Mouse (Mus musculus): ENCODE data around the gene Lmf1. TPM values are rescaled to one million over a fixed set of nuclear protein-coding genes. Genes with fewer than 3 reads are reported as not detected.

Lmf1 gene
- total and polyA plus RNA-seq, 2 experiments from 2014 or later: 17.8 to 28.1 TPM

DNA sequence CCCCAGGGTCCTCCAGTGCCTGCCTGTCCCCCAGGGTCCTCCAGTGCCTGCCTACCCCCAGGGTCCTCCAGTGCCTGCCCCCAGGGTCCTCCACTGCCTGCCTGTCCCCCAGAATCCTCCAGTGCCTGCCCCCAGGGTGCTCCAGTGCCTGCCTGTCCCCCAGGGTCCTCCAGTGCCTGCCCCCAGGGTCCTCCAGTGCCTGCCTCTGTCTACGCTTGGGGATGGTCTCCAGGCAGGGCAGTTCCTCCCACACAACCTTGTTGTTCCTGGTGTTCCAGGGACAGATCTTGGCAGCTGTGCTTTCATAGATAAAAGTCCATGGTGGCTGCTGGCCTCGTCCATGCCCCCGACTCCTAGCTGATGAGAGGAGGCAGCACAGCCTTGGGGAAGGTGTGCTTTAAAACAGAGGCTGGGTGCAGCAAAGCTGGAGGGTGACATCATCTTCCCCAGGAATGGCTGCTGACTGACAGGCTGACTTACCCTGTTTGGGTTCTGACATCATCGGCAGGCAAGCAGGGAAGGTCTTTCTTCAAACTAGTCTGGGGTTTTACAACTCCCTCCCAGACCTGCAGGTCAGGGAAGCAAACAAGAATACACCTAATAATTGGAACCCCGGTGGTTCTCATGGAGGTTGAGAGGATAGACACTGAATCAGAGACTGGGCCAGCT lies 18.2 kb upstream of the Lmf1 start:
- ATAC-seq (no peak; the same call in 1 of the 2 replicates), DNase-seq (peak; percentile 49)
- Histone ChIP-seq H3K4me1 (ENCODE audit: insufficient read depth) (peaks cover 17% of the 10 kb centered on the region), H3K4me2 (ENCODE audit: low read depth) (no peak overlapping the region), H3K9me3 (ENCODE audit: low read length) (no peaks in the 10 kb centered on the region), H3K36me3 (ENCODE audit: insufficient read depth) (no peaks in the 10 kb centered on the region), H3K27me3 (ENCODE audit: insufficient read depth, low read length) (no peaks in the 10 kb centered on the region), H3K27ac (ENCODE audit: low read depth, low read length) (peak overlapping the region; percentile 79), H3K9ac (no peak overlapping the region), H3K4me3 (ENCODE audit: low read depth, low read length) (no peak overlapping the region)
- WGBS: 26% methylated on average over 5 of the region's 5 CpGs
- TF ChIP-seq CTCF (IDR thresholded peaks at IDR 0.05; ENCODE audit: low read depth): no peak

- Histone ChIP-seq H3K4me3 (ENCODE audit: low read depth, low read length) (no peak overlapping the region), H3K9ac (no peak overlapping the region), H3K36me3 (ENCODE audit: insufficient read depth) (no peaks in the 10 kb centered on the region), H3K9me3 (ENCODE audit: low read length) (no peaks in the 10 kb centered on the region), H3K27me3 (ENCODE audit: insufficient read depth, low read length) (no peaks in the 10 kb centered on the region), H3K4me2 (ENCODE audit: low read depth) (no peak overlapping the region), H3K27ac (ENCODE audit: low read depth, low read length) (peak overlapping the region; percentile 79), H3K4me1 (ENCODE audit: insufficient read depth) (peaks cover 11% of the 10 kb centered on the region)
- TF ChIP-seq CTCF (IDR thresholded peaks at IDR 0.05; ENCODE audit: low read depth): no peak
- WGBS: 13% methylated on average over 16 of the region's 16 CpGs
- peak; percentile 78 for DNase-seq
- peak; percentile 79 for ATAC-seq
These were observed 17.5 kb upstream of the Lmf1 start for GRCm38 (mm10) chr17:25561223-25562028.

GRCm38 (mm10) chr17:25564481-25564880 lies 14.4 kb upstream of the Lmf1 start:
- DNase-seq: peak; percentile 57
- Histone ChIP-seq H3K9me3 (ENCODE audit: low read length) (no peaks in the 10 kb centered on the region), H3K9ac (no peak overlapping the region), H3K27me3 (ENCODE audit: insufficient read depth, low read length) (no peaks in the 10 kb centered on the region), H3K4me3 (ENCODE audit: low read depth, low read length) (no peak overlapping the region), H3K36me3 (ENCODE audit: insufficient read depth) (no peaks in the 10 kb centered on the region), H3K4me1 (ENCODE audit: insufficient read depth) (peaks cover 9% of the 10 kb centered on the region; the same call in 1 of the 2 replicates), H3K27ac (ENCODE audit: low read depth, low read length) (peak overlapping the region; percentile 40; the same call in 1 of the 2 replicates), H3K4me2 (ENCODE audit: low read depth) (peak overlapping the region; percentile 8; the same call in 1 of the 2 replicates)
- ATAC-seq: no peak
- no peak for TF ChIP-seq CTCF (IDR thresholded peaks at IDR 0.05; ENCODE audit: low read depth)
- WGBS: 46% methylated on average over 5 of the region's 5 CpGs

GRCm38 (mm10) chr17:25565244-25565643 lies 13.6 kb upstream of the Lmf1 start:
- 0 out of 2 replicates have a peak overlapping the region, but pooled peaks have one; percentile 2 for H3K9ac ChIP-seq
- 0 out of 2 replicates have a peak overlapping the region, but pooled peaks have one; percentile 2 for H3K27ac ChIP-seq (ENCODE audit: low read depth, low read length)
- H3K9me3 ChIP-seq (ENCODE audit: low read length): no peaks in the 10 kb centered on the region
- no peaks in the 10 kb centered on the region; the same call in 1 of the 2 replicates for H3K27me3 ChIP-seq (ENCODE audit: insufficient read depth, low read length)
- no peak for TF ChIP-seq CTCF (IDR thresholded peaks at IDR 0.05; ENCODE audit: low read depth)
- peak overlapping the region; percentile 30; the same call in 1 of the 2 replicates for H3K4me2 ChIP-seq (ENCODE audit: low read depth)
- 14% methylated on average over 6 of the region's 6 CpGs for WGBS
- H3K4me1 ChIP-seq (ENCODE audit: insufficient read depth): peaks cover 9% of the 10 kb centered on the region; the same call in 1 of the 2 replicates
- H3K4me3 ChIP-seq (ENCODE audit: low read depth, low read length): 0 out of 2 replicates have a peak overlapping the region, but pooled peaks have one; percentile 4
- ATAC-seq (0 out of 2 replicates have a peak, but pooled peaks have one; percentile 12), DNase-seq (peak; percentile 59)
- H3K36me3 ChIP-seq (ENCODE audit: insufficient read depth): no peaks in the 10 kb centered on the region

- Histone ChIP-seq H3K9ac (0 out of 2 replicates have a peak overlapping the region, but pooled peaks have one; percentile 14), H3K27ac (ENCODE audit: low read depth, low read length) (peak overlapping the region; percentile 62), H3K4me3 (ENCODE audit: low read depth, low read length) (peak overlapping the region; percentile 14), H3K4me2 (ENCODE audit: low read depth) (peak overlapping the region; percentile 35), H3K9me3 (ENCODE audit: low read length) (no peaks in the 10 kb centered on the region), H3K27me3 (ENCODE audit: insufficient read depth, low read length) (no peaks in the 10 kb centered on the region; the same call in 1 of the 2 replicates), H3K36me3 (ENCODE audit: insufficient read depth) (no peaks in the 10 kb centered on the region), H3K4me1 (ENCODE audit: insufficient read depth) (peaks cover 5% of the 10 kb centered on the region; the same call in 1 of the 2 replicates)
- DNase-seq (peak; percentile 38), ATAC-seq (no peak)
- WGBS: 50% methylated on average over 17 of the region's 17 CpGs
- peak; percentile 23; the same call in 1 of the 2 replicates for TF ChIP-seq CTCF (IDR thresholded peaks at IDR 0.05; ENCODE audit: low read depth)
These were observed 12.9 kb upstream of the Lmf1 start for GRCm38 (mm10) chr17:25565860-25566600.

- WGBS: 58% methylated on average over 13 of the region's 13 CpGs
- no peak for TF ChIP-seq CTCF (IDR thresholded peaks at IDR 0.05; ENCODE audit: low read depth)
- Histone ChIP-seq H3K9me3 (ENCODE audit: low read length) (no peaks in the 10 kb centered on the region), H3K4me3 (ENCODE audit: low read depth, low read length) (peak overlapping the region; percentile 53), H3K9ac (peak overlapping the region; percentile 62), H3K36me3 (ENCODE audit: insufficient read depth) (no peaks in the 10 kb centered on the region), H3K4me1 (ENCODE audit: insufficient read depth) (peaks cover 5% of the 10 kb centered on the region; the same call in 1 of the 2 replicates), H3K27ac (ENCODE audit: low read depth, low read length) (peak overlapping the region; percentile 31; the same call in 1 of the 2 replicates), H3K27me3 (ENCODE audit: insufficient read depth, low read length) (no peaks in the 10 kb centered on the region; the same call in 1 of the 2 replicates), H3K4me2 (ENCODE audit: low read depth) (peak overlapping the region; percentile 96)
- DNase-seq (peak; percentile 31), ATAC-seq (peak; percentile 26)
These were observed 11.6 kb upstream of the Lmf1 start for GRCm38 (mm10) chr17:25567261-25567660.
